Mouse (Mus musculus) neural tube, embryonic 13.5 days (tissue): Measurements from ENCODE around the gene Rufy3. TPM values are rescaled to one million over a fixed set of nuclear protein-coding genes. Genes with fewer than 3 reads are reported as not detected.

Experiments
- ATAC-seq: fragments of 200-750 bp; cut with Nextera tagmentation; 2 replicates; pipeline ENCODE4 v1.8.0; 2017; ENCODE audit warnings: low read depth, mild to moderate bottlenecking, moderate TSS enrichment, moderate library complexity
- H3K27ac ChIP-seq: fragments of 300-500 bp; sonication (generic); replicated peaks from 2 replicates; pipeline ENCODE4 v1.5.1; 2015; ENCODE audit warnings: moderate library complexity, mild to moderate bottlenecking, inconsistent platforms
- H3K27me3 ChIP-seq: fragments of 300-500 bp; sonication (generic); 2 replicates; pipeline ENCODE4 v1.6.1; 2015; ENCODE audit warnings: mild to moderate bottlenecking, inconsistent platforms
- H3K36me3 ChIP-seq: fragments of 300-500 bp; sonication (generic); 2 replicates; pipeline ENCODE4 v1.6.1; 2015; ENCODE audit warnings: mild to moderate bottlenecking, inconsistent platforms
- H3K4me1 ChIP-seq: fragments of 300-500 bp; sonication (generic); replicated peaks from 2 replicates; pipeline ENCODE4 v1.6.1; 2015; ENCODE audit warnings: inconsistent platforms
- H3K4me2 ChIP-seq: fragments of 300-500 bp; sonication (generic); 2 replicates; pipeline ENCODE4 v1.6.1; 2015; ENCODE audit warnings: inconsistent platforms, mild to moderate bottlenecking, moderate library complexity
- H3K4me3 ChIP-seq: fragments of 300-500 bp; sonication (generic); 2 replicates; pipeline ENCODE4 v1.5.1; 2015; ENCODE audit warnings: mild to moderate bottlenecking, inconsistent platforms
- H3K9ac ChIP-seq: fragments of 300-500 bp; sonication (generic); 2 replicates; pipeline ENCODE4 v1.6.1; 2015; ENCODE audit warnings: moderate library complexity, mild to moderate bottlenecking, inconsistent platforms
- H3K9me3 ChIP-seq: fragments of 300-500 bp; sonication (generic); 2 replicates; pipeline ENCODE4 v1.6.1; 2016; ENCODE audit warnings: inconsistent platforms
- WGBS: fragments of 180-500 bp; shearing (Covaris S2); methylation state at CpG from one replicate; pipeline ENCODE4 v1.1.7; 2015; 5-methylcytosine and 5-hydroxymethylcytosine counted together
- polyA plus RNA-seq: library from polyadenylated mRNA; unstranded; fragments of >200 nt; fragmentation: Nextera tagmentation; extraction: Ambion mirVana; gene quantifications from 2 replicates; pipeline ENCODE4 v1.2.1, GENCODE M21; 2015

Rufy3 gene
- polyA plus RNA-seq, 1 experiment from 2014 or later = 291 TPM

GRCm38 (mm10) chr5:88693057-88693456 lies 128.2 kb downstream of the Rufy3 start:
- ATAC-seq = no peak
- no peak overlapping the region for H3K4me3 ChIP-seq
- no peaks in the 10 kb centered on the region for H3K9me3 ChIP-seq
- no peaks in the 10 kb centered on the region for H3K27me3 ChIP-seq
- H3K4me2 ChIP-seq = no peak overlapping the region
- no peak overlapping the region for H3K9ac ChIP-seq
- no peaks in the 10 kb centered on the region for H3K4me1 ChIP-seq
- H3K36me3 ChIP-seq = no peaks in the 10 kb centered on the region
- no peak overlapping the region for H3K27ac ChIP-seq

GRCm38 (mm10) chr5:88697291-88697690 lies 132.5 kb downstream of the Rufy3 start:
- Histone ChIP-seq H3K9me3 (no peaks in the 10 kb centered on the region), H3K4me2 (no peak overlapping the region), H3K27me3 (no peaks in the 10 kb centered on the region), H3K36me3 (no peaks in the 10 kb centered on the region), H3K27ac (no peak overlapping the region), H3K4me3 (no peak overlapping the region), H3K4me1 (no peaks in the 10 kb centered on the region), H3K9ac (no peak overlapping the region)
- ATAC-seq = no peak
- 67% methylated on average over 5 of the region's 5 CpGs for WGBS

- no peaks in the 10 kb centered on the region for H3K9me3 ChIP-seq
- no peaks in the 10 kb centered on the region for H3K4me1 ChIP-seq
- H3K4me2 ChIP-seq = no peak overlapping the region
- H3K9ac ChIP-seq = no peak overlapping the region
- H3K27ac ChIP-seq = no peak overlapping the region
- no peaks in the 10 kb centered on the region for H3K27me3 ChIP-seq
- no peak overlapping the region for H3K4me3 ChIP-seq
- no peaks in the 10 kb centered on the region for H3K36me3 ChIP-seq
- ATAC-seq = no peak
- WGBS = 78% methylated on average over 4 of the region's 4 CpGs
These were observed 134.5 kb downstream of the Rufy3 start for GRCm38 (mm10) chr5:88699251-88699913.

Other genes starting within 250 kb of the Rufy3 start
- not detected in 2 replicates for gene Prol1, start 247.7 kb upstream of the Rufy3 start, polyA plus RNA-seq
- gene Amtn, start 188.9 kb upstream of the Rufy3 start, polyA plus RNA-seq = not detected in 2 replicates
- gene Ambn, start 109.0 kb upstream of the Rufy3 start, polyA plus RNA-seq = not detected in 2 replicates
- not detected in 2 replicates for gene Enam, start 77.1 kb upstream of the Rufy3 start, polyA plus RNA-seq
- gene Jchain, start 37.1 kb upstream of the Rufy3 start, polyA plus RNA-seq = 0.17 and 0.29 TPM in 2 replicates
- 52.0 and 52.3 TPM in 2 replicates for gene Utp3, start 10.6 kb upstream of the Rufy3 start, polyA plus RNA-seq
- gene Grsf1, start 111.1 kb downstream of the Rufy3 start, polyA plus RNA-seq = 70.3 and 76.2 TPM in 2 replicates
- 9.8 and 13.2 TPM in 2 replicates for gene Mob1b, start 155.8 kb downstream of the Rufy3 start, polyA plus RNA-seq
- 60.7 and 72.3 TPM in 2 replicates for gene Dck, start 200.0 kb downstream of the Rufy3 start, polyA plus RNA-seq